In genomic region chr19:5988815-5989452, GRCm38 (mm10) we compare ENCODE assay signal across 8 mouse cellular contexts. TPM values are rescaled to one million over a fixed set of nuclear protein-coding genes. Genes with fewer than 3 reads are reported as not detected.
A peak's percentile ranks its signal among the peaks of the same experiment; 100 is the strongest.
DNase-seq lines count a peak whose midpoint lies in the region; ATAC-seq lines count a peak whose summit lies in the region.

No protein-coding gene starts in this region.

- peak overlapping the region; percentile 85 for H3K27ac ChIP-seq in forebrain, embryonic 10.5 days
- no peak overlapping the region for H3K27ac ChIP-seq in hindbrain, embryonic 11.5 days (ENCODE audit: low read depth, low read length)
- H3K27ac ChIP-seq in lung, embryonic 16.5 days (ENCODE audit: low read length): peak overlapping the region; percentile 42; the same call in 1 of the 2 replicates

- peak overlapping the region; percentile 64 for H3K9ac ChIP-seq in hindbrain, embryonic 11.5 days (ENCODE audit: low read depth, low read length)
- H3K9ac ChIP-seq in lung, embryonic 16.5 days (ENCODE audit: low read length): peak overlapping the region; percentile 58

- DNase-seq in 3134 (ENCODE audit: extremely low read depth, insufficient read length, low spot score) (peak; percentile 81), adipocyte (ENCODE audit: low spot score) (peak; percentile 89)
- DNase-seq in forebrain, embryonic 10.5 days (ENCODE audit: extremely low spot score, low spot score): peak; percentile 82
- peak; percentile 86 for DNase-seq in hindbrain, embryonic 11.5 days (ENCODE audit: low spot score)
- DNase-seq in layer of hippocampus, adult 9-10 months (ENCODE audit: low spot score): peak; percentile 38
- peak; percentile 79 for DNase-seq in thymus, postnatal 0 days (ENCODE audit: low spot score)

- no peaks in the 10 kb centered on the region for H3K36me3 ChIP-seq in forebrain, embryonic 10.5 days (replicated peaks)
- no peaks in the 10 kb centered on the region for H3K36me3 ChIP-seq in hindbrain, embryonic 11.5 days (ENCODE audit: control insufficient read depth, insufficient read depth, low read length)
- no peaks in the 10 kb centered on the region for H3K36me3 ChIP-seq in lung, embryonic 16.5 days (ENCODE audit: control insufficient read depth, insufficient read depth, low read length)

- no peaks in the 10 kb centered on the region for H3K27me3 ChIP-seq in forebrain, embryonic 10.5 days (ENCODE audit: poor library complexity, severe bottlenecking)
- H3K27me3 ChIP-seq in hindbrain, embryonic 11.5 days (ENCODE audit: control insufficient read depth, insufficient read depth, low read length): no peaks in the 10 kb centered on the region
- H3K27me3 ChIP-seq in lung, embryonic 16.5 days (ENCODE audit: control insufficient read depth, insufficient read depth, low read depth, low read length): no peaks in the 10 kb centered on the region

- peak overlapping the region; percentile 33 for H3K4me3 ChIP-seq in forebrain, embryonic 10.5 days
- H3K4me3 ChIP-seq in hindbrain, embryonic 11.5 days (ENCODE audit: low read depth, low read length): no peak overlapping the region
- no peak overlapping the region for H3K4me3 ChIP-seq in lung, embryonic 16.5 days (ENCODE audit: low read length)

- no peaks in the 10 kb centered on the region for H3K9me3 ChIP-seq in forebrain, embryonic 10.5 days
- no peaks in the 10 kb centered on the region for H3K9me3 ChIP-seq in hindbrain, embryonic 11.5 days (ENCODE audit: control insufficient read depth, low read length)
- H3K9me3 ChIP-seq in lung, embryonic 16.5 days (ENCODE audit: control insufficient read depth, low read length): no peaks in the 10 kb centered on the region

- 10% methylated on average over 13 of the region's 13 CpGs for WGBS in forebrain, embryonic 10.5 days
- 12% methylated on average over 11 of the region's 13 CpGs for WGBS in hindbrain, embryonic 11.5 days
- WGBS in lung, embryonic 16.5 days: 5% methylated on average over 13 of the region's 13 CpGs

- peaks cover 26% of the 10 kb centered on the region for H3K4me1 ChIP-seq in forebrain, embryonic 10.5 days
- peaks cover 5% of the 10 kb centered on the region; the same call in 1 of the 2 replicates for H3K4me1 ChIP-seq in hindbrain, embryonic 11.5 days (replicated peaks; ENCODE audit: control insufficient read depth, insufficient read depth, low read length)
- peaks cover 17% of the 10 kb centered on the region for H3K4me1 ChIP-seq in lung, embryonic 16.5 days (replicated peaks; ENCODE audit: control insufficient read depth, insufficient read depth, low read length)

- peak; percentile 74 for ATAC-seq in hindbrain, embryonic 11.5 days (ENCODE audit: low FRiP score)
- peak; percentile 76 for ATAC-seq in lung, embryonic 16.5 days (ENCODE audit: low read depth)
- ATAC-seq in neutrophil, adult 5-6 weeks (ENCODE audit: extremely low read depth, insufficient number of reproducible peaks, low FRiP score, poor library complexity, severe bottlenecking): peak; percentile 64

- H3K4me2 ChIP-seq in hindbrain, embryonic 11.5 days (replicated peaks; ENCODE audit: low read depth, low read length): peak overlapping the region; percentile 28
- H3K4me2 ChIP-seq in lung, embryonic 16.5 days (ENCODE audit: low read depth, low read length): peak overlapping the region; percentile 40

RNA-seq across cellular contexts. Expression of gene Slc22a20, which starts 3.0 kb away (rescaled TPM):
- polyA plus RNA-seq in forebrain, embryonic 10.5 days (2016; fragmentation: Nextera tagmentation; extraction: Ambion mirVana): not detected in 2 replicates
- polyA plus RNA-seq in hindbrain, embryonic 11.5 days (2014; fragmentation: Nextera tagmentation; extraction: Ambion mirVana): not detected in 2 replicates
- not detected in 2 replicates for polyA plus RNA-seq in lung, embryonic 16.5 days (2015; fragmentation: Nextera tagmentation; extraction: Ambion mirVana)
- total RNA-seq in neutrophil, adult 5-6 weeks (2017): 0.47 and 1.1 TPM in 2 replicates
- polyA plus RNA-seq in thymus, postnatal 0 days (2015; fragmentation: Nextera tagmentation; extraction: Ambion mirVana): not detected in 2 replicates

RNA-seq across cellular contexts. Expression of gene Pola2, which starts 24.9 kb away (rescaled TPM):
- 122 and 126 TPM in 2 replicates for polyA plus RNA-seq in forebrain, embryonic 10.5 days (2016; fragmentation: Nextera tagmentation; extraction: Ambion mirVana)
- 67.7 and 68.3 TPM in 2 replicates for polyA plus RNA-seq in hindbrain, embryonic 11.5 days (2014; fragmentation: Nextera tagmentation; extraction: Ambion mirVana)
- polyA plus RNA-seq in lung, embryonic 16.5 days (2015; fragmentation: Nextera tagmentation; extraction: Ambion mirVana): 64.2 and 70.0 TPM in 2 replicates
- total RNA-seq in neutrophil, adult 5-6 weeks (2017): 32.8 and 36.8 TPM in 2 replicates
- 61.4 and 71.4 TPM in 2 replicates for polyA plus RNA-seq in thymus, postnatal 0 days (2015; fragmentation: Nextera tagmentation; extraction: Ambion mirVana)

RNA-seq across cellular contexts. Expression of gene Capn1, which starts 26.8 kb away (rescaled TPM):
- 2.5 and 3.0 TPM in 2 replicates for polyA plus RNA-seq in forebrain, embryonic 10.5 days (2016; fragmentation: Nextera tagmentation; extraction: Ambion mirVana)
- polyA plus RNA-seq in hindbrain, embryonic 11.5 days (2014; fragmentation: Nextera tagmentation; extraction: Ambion mirVana): 3.8 and 4.2 TPM in 2 replicates
- polyA plus RNA-seq in lung, embryonic 16.5 days (2015; fragmentation: Nextera tagmentation; extraction: Ambion mirVana): 12.3 and 12.8 TPM in 2 replicates
- 142 and 147 TPM in 2 replicates for total RNA-seq in neutrophil, adult 5-6 weeks (2017)
- polyA plus RNA-seq in thymus, postnatal 0 days (2015; fragmentation: Nextera tagmentation; extraction: Ambion mirVana): 19.8 and 21.6 TPM in 2 replicates

RNA-seq across cellular contexts. Expression of gene Syvn1, which starts 57.4 kb away (rescaled TPM):
- polyA plus RNA-seq in forebrain, embryonic 10.5 days (2016; fragmentation: Nextera tagmentation; extraction: Ambion mirVana): 30.8 and 32.2 TPM in 2 replicates
- polyA plus RNA-seq in hindbrain, embryonic 11.5 days (2014; fragmentation: Nextera tagmentation; extraction: Ambion mirVana): 23.9 and 27.1 TPM in 2 replicates
- 27.7 and 31.7 TPM in 2 replicates for polyA plus RNA-seq in lung, embryonic 16.5 days (2015; fragmentation: Nextera tagmentation; extraction: Ambion mirVana)
- total RNA-seq in neutrophil, adult 5-6 weeks (2017): 42.1 and 45.3 TPM in 2 replicates
- polyA plus RNA-seq in thymus, postnatal 0 days (2015; fragmentation: Nextera tagmentation; extraction: Ambion mirVana): 15.1 and 16.5 TPM in 2 replicates

Comparison
In these comparisons a context has a peak if more than half of its experiments do, and no peak if none do; other contexts are left out.
1. DNase-seq: peak in every context shown above with its lines; median percentile 89 in adipocyte; 86 in hindbrain, embryonic 11.5 days; 82 in forebrain, embryonic 10.5 days; 81 in 3134; 79 in thymus, postnatal 0 days; 38 in layer of hippocampus, adult 9-10 months.